Mouse (Mus musculus) neural tube, embryonic 13.5 days (tissue): ENCODE results near the gene Vipr1. TPM values are rescaled to one million over a fixed set of nuclear protein-coding genes. Genes with fewer than 3 reads are reported as not detected.

ENCODE experiments used
- ATAC-seq: fragments of 200-750 bp; cut with Nextera tagmentation; 2 replicates; pipeline ENCODE4 v1.8.0; 2017; ENCODE audit warnings: low read depth, mild to moderate bottlenecking, moderate TSS enrichment, moderate library complexity
- H3K27ac ChIP-seq: fragments of 300-500 bp; sonication (generic); replicated peaks from 2 replicates; pipeline ENCODE4 v1.5.1; 2015; ENCODE audit warnings: moderate library complexity, mild to moderate bottlenecking, inconsistent platforms
- H3K27me3 ChIP-seq: fragments of 300-500 bp; sonication (generic); 2 replicates; pipeline ENCODE4 v1.6.1; 2015; ENCODE audit warnings: mild to moderate bottlenecking, inconsistent platforms
- H3K36me3 ChIP-seq: fragments of 300-500 bp; sonication (generic); 2 replicates; pipeline ENCODE4 v1.6.1; 2015; ENCODE audit warnings: mild to moderate bottlenecking, inconsistent platforms
- H3K4me1 ChIP-seq: fragments of 300-500 bp; sonication (generic); replicated peaks from 2 replicates; pipeline ENCODE4 v1.6.1; 2015; ENCODE audit warnings: inconsistent platforms
- H3K4me2 ChIP-seq: fragments of 300-500 bp; sonication (generic); 2 replicates; pipeline ENCODE4 v1.6.1; 2015; ENCODE audit warnings: inconsistent platforms, mild to moderate bottlenecking, moderate library complexity
- H3K4me3 ChIP-seq: fragments of 300-500 bp; sonication (generic); 2 replicates; pipeline ENCODE4 v1.5.1; 2015; ENCODE audit warnings: mild to moderate bottlenecking, inconsistent platforms
- H3K9ac ChIP-seq: fragments of 300-500 bp; sonication (generic); 2 replicates; pipeline ENCODE4 v1.6.1; 2015; ENCODE audit warnings: moderate library complexity, mild to moderate bottlenecking, inconsistent platforms
- H3K9me3 ChIP-seq: fragments of 300-500 bp; sonication (generic); 2 replicates; pipeline ENCODE4 v1.6.1; 2016; ENCODE audit warnings: inconsistent platforms
- WGBS: fragments of 180-500 bp; shearing (Covaris S2); methylation state at CpG from one replicate; pipeline ENCODE4 v1.1.7; 2015; 5-methylcytosine and 5-hydroxymethylcytosine counted together
- polyA plus RNA-seq: library from polyadenylated mRNA; unstranded; fragments of >200 nt; fragmentation: Nextera tagmentation; extraction: Ambion mirVana; gene quantifications from 2 replicates; pipeline ENCODE4 v1.2.1, GENCODE M21; 2015

Vipr1 gene
- polyA plus RNA-seq, 1 experiment from 2014 or later = 0.25 TPM

DNA sequence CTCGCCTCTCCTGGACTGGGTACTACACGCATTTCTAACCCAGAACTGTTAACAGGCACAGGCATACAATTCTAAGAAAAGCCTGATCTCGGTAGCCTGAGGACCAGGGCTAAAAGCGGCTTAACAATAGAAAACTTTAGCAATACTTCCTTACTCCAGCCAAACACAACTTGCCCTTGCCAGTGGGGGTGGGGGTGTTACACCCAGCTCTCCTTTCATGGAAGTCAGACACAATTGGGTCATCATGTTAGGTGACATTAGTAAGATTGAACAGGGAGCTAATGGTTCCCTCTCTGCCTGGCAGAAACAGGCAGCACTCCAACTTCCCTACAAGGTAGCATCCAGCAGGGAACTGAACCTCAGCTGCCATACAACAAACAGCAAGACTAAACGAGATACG is 33.1 kb upstream of the Vipr1 start:
- H3K4me3 ChIP-seq = no peak overlapping the region
- peaks cover 5% of the 10 kb centered on the region; the same call in 1 of the 2 replicates for H3K4me1 ChIP-seq
- 81% methylated on average over 6 of the region's 6 CpGs for WGBS
- H3K36me3 ChIP-seq = no peaks in the 10 kb centered on the region
- ATAC-seq = no peak
- H3K4me2 ChIP-seq = no peak overlapping the region
- no peaks in the 10 kb centered on the region for H3K9me3 ChIP-seq
- H3K9ac ChIP-seq = no peak overlapping the region
- H3K27me3 ChIP-seq = no peaks in the 10 kb centered on the region; the same call in 1 of the 2 replicates
- no peak overlapping the region for H3K27ac ChIP-seq

- H3K9me3 ChIP-seq = no peaks in the 10 kb centered on the region
- no peaks in the 10 kb centered on the region for H3K36me3 ChIP-seq
- ATAC-seq = no peak
- H3K4me3 ChIP-seq = no peak overlapping the region
- H3K27ac ChIP-seq = no peak overlapping the region
- no peak overlapping the region for H3K4me2 ChIP-seq
- H3K4me1 ChIP-seq = peaks cover 5% of the 10 kb centered on the region; the same call in 1 of the 2 replicates
- no peak overlapping the region for H3K9ac ChIP-seq
- 75% methylated on average over 5 of the region's 5 CpGs for WGBS
- H3K27me3 ChIP-seq = no peaks in the 10 kb centered on the region; the same call in 1 of the 2 replicates
These were observed 29.3 kb upstream of the Vipr1 start for GRCm38 (mm10) chr9:121613192-121613591.

GRCm38 (mm10) chr9:121614241-121614757 is 28.2 kb upstream of the Vipr1 start:
- peaks cover 8% of the 10 kb centered on the region for H3K4me1 ChIP-seq
- no peaks in the 10 kb centered on the region for H3K9me3 ChIP-seq
- no peaks in the 10 kb centered on the region; the same call in 1 of the 2 replicates for H3K27me3 ChIP-seq
- no peak overlapping the region for H3K27ac ChIP-seq
- no peaks in the 10 kb centered on the region for H3K36me3 ChIP-seq
- ATAC-seq = no peak
- no peak overlapping the region for H3K9ac ChIP-seq
- H3K4me3 ChIP-seq = no peak overlapping the region
- no peak overlapping the region for H3K4me2 ChIP-seq

DNA sequence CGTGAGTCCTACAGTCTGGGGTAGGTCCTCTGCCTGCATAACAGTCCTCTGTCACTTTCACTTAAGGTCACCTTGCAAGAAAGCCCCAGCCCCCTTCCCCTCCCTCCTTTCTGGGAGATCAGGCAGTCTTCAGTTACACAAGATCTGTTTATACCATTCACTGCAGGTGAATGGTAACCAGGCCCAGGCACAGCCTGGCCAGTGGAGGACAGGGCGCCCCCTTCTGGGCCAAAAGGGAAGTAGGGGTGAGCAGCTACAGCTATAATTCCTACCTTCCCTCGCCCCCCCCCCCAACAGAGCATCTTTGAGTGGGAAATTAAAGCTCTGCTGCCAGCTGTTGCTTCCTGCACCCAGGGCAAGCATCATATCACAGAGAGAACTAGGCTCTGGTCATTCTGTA is 26.0 kb upstream of the Vipr1 start:
- no peak overlapping the region for H3K4me3 ChIP-seq
- no peaks in the 10 kb centered on the region; the same call in 1 of the 2 replicates for H3K27me3 ChIP-seq
- peaks cover 12% of the 10 kb centered on the region for H3K4me1 ChIP-seq
- H3K4me2 ChIP-seq = no peak overlapping the region
- H3K36me3 ChIP-seq = no peaks in the 10 kb centered on the region
- no peaks in the 10 kb centered on the region for H3K9me3 ChIP-seq
- 56% methylated on average over 3 of the region's 3 CpGs for WGBS
- H3K27ac ChIP-seq = no peak overlapping the region
- no peak overlapping the region for H3K9ac ChIP-seq
- ATAC-seq = no peak

DNA sequence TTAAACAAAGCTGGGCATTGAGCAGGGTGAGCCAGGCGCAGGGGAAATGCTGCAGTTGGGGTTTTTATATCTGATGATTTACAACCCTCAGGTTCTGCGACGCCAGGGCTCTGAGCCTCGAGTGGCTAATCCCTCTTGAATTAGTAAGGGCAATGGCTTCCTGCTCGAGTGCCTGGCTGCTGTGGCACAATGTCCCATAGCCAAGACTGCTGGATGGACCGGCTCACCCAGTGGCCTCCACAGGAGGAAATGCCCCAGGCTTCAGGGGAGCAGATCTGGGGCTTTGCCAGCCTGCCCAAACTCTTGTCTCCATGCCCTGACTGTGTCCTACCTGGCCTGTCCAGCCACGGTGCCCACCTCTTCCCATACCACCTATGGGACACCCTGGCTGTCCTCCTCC is 23.1 kb upstream of the Vipr1 start:
- Histone ChIP-seq H3K27me3 (no peaks in the 10 kb centered on the region; the same call in 1 of the 2 replicates), H3K9ac (no peak overlapping the region), H3K4me1 (peaks cover 7% of the 10 kb centered on the region), H3K4me2 (no peak overlapping the region), H3K4me3 (no peak overlapping the region), H3K9me3 (no peaks in the 10 kb centered on the region), H3K36me3 (no peaks in the 10 kb centered on the region), H3K27ac (no peak overlapping the region)
- no peak for ATAC-seq
- WGBS = 26% methylated on average over 7 of the region's 7 CpGs

GRCm38 (mm10) chr9:121623235-121623634 is 19.3 kb upstream of the Vipr1 start:
- Histone ChIP-seq H3K9me3 (no peaks in the 10 kb centered on the region), H3K9ac (no peak overlapping the region), H3K27me3 (no peaks in the 10 kb centered on the region), H3K36me3 (no peaks in the 10 kb centered on the region), H3K4me1 (peaks cover 7% of the 10 kb centered on the region), H3K4me2 (no peak overlapping the region), H3K4me3 (no peak overlapping the region), H3K27ac (no peak overlapping the region)
- ATAC-seq = no peak
- 90% methylated on average over 4 of the region's 4 CpGs for WGBS

DNA sequence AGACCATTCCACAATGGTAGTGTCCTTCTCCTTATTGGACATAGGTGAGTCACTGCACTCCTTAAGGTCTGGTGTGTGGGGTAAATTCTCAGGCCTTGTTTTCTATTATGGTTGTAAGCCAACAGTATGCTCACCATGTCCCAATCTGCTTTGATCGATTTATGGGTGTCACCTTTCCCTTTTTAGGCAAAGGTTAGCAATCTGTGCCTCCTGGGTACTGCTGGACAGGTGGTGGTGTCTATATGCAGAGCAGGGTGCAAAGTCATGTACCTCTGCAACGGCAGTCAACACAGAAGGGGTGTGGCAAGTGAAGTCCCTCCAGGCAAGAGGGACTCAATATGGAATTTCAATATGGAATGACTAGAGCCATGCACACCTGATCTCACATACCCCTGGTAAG is 17.6 kb upstream of the Vipr1 start:
- WGBS = 84% methylated on average over 2 of the region's 2 CpGs

DNA sequence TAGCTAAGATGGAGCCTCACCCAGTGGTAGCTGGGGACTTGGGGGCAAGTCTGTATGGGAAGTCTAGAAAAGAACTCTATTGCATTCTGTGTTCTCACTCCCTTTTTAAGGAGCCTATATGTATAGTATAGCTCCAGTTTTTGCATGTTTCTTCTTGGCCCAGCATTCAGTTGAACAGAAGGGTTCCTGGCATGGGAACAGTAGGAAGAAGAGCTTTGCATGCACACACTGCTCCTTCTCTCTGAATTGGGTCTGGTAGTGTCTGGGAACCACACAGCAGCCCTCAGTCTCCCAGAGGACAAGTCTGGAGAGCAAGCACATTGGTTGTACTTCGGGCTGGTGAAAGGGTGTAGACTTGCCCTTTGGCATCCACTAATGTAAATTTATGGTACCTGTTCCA is 11.9 kb upstream of the Vipr1 start:
- Histone ChIP-seq H3K4me2 (no peak overlapping the region), H3K27me3 (no peaks in the 10 kb centered on the region), H3K9me3 (no peaks in the 10 kb centered on the region), H3K4me1 (no peaks in the 10 kb centered on the region), H3K36me3 (no peaks in the 10 kb centered on the region), H3K4me3 (no peak overlapping the region), H3K9ac (no peak overlapping the region), H3K27ac (no peak overlapping the region)
- 74% methylated on average over 1 of the region's 1 CpGs for WGBS
- ATAC-seq = no peak

More for the DNA sequence above, 17.6 kb upstream of the Vipr1 start:
- no peak overlapping the region for H3K27ac ChIP-seq
- no peaks in the 10 kb centered on the region for H3K9me3 ChIP-seq
- H3K4me2 ChIP-seq = no peak overlapping the region
- no peaks in the 10 kb centered on the region for H3K27me3 ChIP-seq
- no peak overlapping the region for H3K4me3 ChIP-seq
- no peaks in the 10 kb centered on the region for H3K36me3 ChIP-seq
- H3K9ac ChIP-seq = no peak overlapping the region
- no peaks in the 10 kb centered on the region for H3K4me1 ChIP-seq
- ATAC-seq = no peak

DNA sequence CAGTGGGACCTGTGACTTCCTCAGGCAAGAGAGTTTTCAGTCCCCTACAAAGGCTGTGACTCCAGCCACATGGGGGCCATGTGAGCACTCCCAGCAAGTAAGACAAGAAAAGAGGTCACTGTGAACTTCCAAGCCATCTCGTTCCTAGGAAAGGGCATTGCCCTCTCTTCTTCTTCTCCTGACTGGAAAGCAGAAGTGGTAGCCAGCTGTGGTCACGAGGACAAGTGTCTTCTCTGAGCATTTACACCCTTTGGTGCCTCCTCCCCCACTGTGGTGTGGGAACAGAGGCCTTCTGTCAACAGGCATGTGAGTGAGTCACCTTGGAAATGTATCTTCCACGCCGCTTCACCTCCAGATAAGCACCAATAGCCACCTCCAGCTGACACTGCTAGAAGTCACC is 10.6 kb upstream of the Vipr1 start:
- no peak overlapping the region for H3K9ac ChIP-seq
- no peak overlapping the region for H3K4me3 ChIP-seq
- H3K4me2 ChIP-seq = no peak overlapping the region
- no peaks in the 10 kb centered on the region for H3K27me3 ChIP-seq
- H3K36me3 ChIP-seq = no peaks in the 10 kb centered on the region
- no peaks in the 10 kb centered on the region for H3K4me1 ChIP-seq
- no peaks in the 10 kb centered on the region for H3K9me3 ChIP-seq
- H3K27ac ChIP-seq = no peak overlapping the region
- 73% methylated on average over 4 of the region's 4 CpGs for WGBS
- ATAC-seq = no peak

DNA sequence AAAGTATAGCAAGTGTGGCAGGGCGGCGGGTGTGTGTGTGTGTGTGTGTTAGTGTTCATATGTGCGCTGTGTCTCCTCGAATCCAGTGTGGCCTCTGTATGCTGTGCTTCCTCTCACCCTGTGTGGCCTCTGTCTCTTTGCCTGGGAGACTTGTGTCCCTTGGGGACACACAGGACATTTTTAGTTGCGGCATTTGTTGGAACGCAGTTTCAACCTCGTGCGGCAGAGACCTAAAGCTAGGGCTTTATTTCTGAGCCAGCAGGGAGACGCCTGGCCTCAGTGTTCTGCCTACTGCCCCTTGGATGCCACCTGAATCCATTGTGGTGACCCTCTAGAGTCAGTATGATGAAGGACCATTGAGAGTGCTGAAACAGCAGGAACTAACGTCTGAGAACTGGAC is 9.6 kb upstream of the Vipr1 start:
- Histone ChIP-seq H3K36me3 (no peaks in the 10 kb centered on the region), H3K9me3 (no peaks in the 10 kb centered on the region), H3K4me2 (no peak overlapping the region), H3K27me3 (no peaks in the 10 kb centered on the region; the same call in 1 of the 2 replicates), H3K27ac (no peak overlapping the region), H3K4me1 (no peaks in the 10 kb centered on the region), H3K9ac (no peak overlapping the region), H3K4me3 (no peak overlapping the region)
- 87% methylated on average over 10 of the region's 10 CpGs for WGBS
- ATAC-seq = no peak

- ATAC-seq = no peak
- no peaks in the 10 kb centered on the region for H3K4me1 ChIP-seq
- no peaks in the 10 kb centered on the region; the same call in 1 of the 2 replicates for H3K27me3 ChIP-seq
- H3K4me3 ChIP-seq = no peak overlapping the region
- no peaks in the 10 kb centered on the region for H3K36me3 ChIP-seq
- no peak overlapping the region for H3K9ac ChIP-seq
- H3K27ac ChIP-seq = no peak overlapping the region
- no peaks in the 10 kb centered on the region for H3K9me3 ChIP-seq
- 78% methylated on average over 6 of the region's 6 CpGs for WGBS
- no peak overlapping the region for H3K4me2 ChIP-seq
These were observed 9.2 kb upstream of the Vipr1 start for GRCm38 (mm10) chr9:121633306-121633705.

- H3K27ac ChIP-seq = no peak overlapping the region
- no peak overlapping the region for H3K4me3 ChIP-seq
- no peak overlapping the region for H3K9ac ChIP-seq
- WGBS = 62% methylated on average over 7 of the region's 7 CpGs
- no peaks in the 10 kb centered on the region for H3K36me3 ChIP-seq
- peaks cover 12% of the 10 kb centered on the region; the same call in 1 of the 2 replicates for H3K4me1 ChIP-seq
- H3K27me3 ChIP-seq = peaks cover 21% of the 10 kb centered on the region
- ATAC-seq = no peak
- H3K9me3 ChIP-seq = no peaks in the 10 kb centered on the region
- H3K4me2 ChIP-seq = no peak overlapping the region
These were observed 6.5 kb upstream of the Vipr1 start for GRCm38 (mm10) chr9:121635835-121636576.

DNA sequence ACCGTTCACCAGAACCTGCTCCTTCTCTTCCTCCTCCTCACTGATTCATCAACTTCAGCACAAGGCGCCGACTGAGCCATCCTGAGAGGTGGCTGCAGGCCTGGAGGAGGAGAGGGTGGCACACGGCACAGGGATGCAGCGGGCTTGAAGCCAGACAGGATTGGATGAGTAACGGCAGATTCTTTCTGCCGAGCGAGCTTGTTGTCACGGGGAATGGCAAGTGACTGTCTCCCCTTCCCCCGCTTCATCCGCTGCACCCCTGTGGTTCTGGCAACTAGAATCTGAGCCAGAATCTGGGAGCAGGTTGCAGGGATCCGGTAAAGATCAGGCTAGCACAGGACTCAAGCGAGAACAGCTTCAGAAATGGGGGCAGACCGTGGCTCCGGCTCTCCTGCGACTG is 2.7 kb upstream of the Vipr1 start:
- Histone ChIP-seq H3K36me3 (no peaks in the 10 kb centered on the region), H3K9me3 (no peaks in the 10 kb centered on the region), H3K27me3 (peaks cover 59% of the 10 kb centered on the region), H3K4me1 (peaks cover 32% of the 10 kb centered on the region), H3K27ac (no peak overlapping the region), H3K4me3 (no peak overlapping the region), H3K4me2 (no peak overlapping the region), H3K9ac (0 out of 2 replicates have a peak overlapping the region, but pooled peaks have one; percentile 2)
- no peak for ATAC-seq
- 50% methylated on average over 16 of the region's 16 CpGs for WGBS
